ENCODE assay signal across 8 mouse cellular contexts in genomic region chrX:170009801-170010221, GRCm38 (mm10). TPM values are rescaled to one million over a fixed set of nuclear protein-coding genes. Genes with fewer than 3 reads are reported as not detected.
A peak's percentile ranks its signal among the peaks of the same experiment; 100 is the strongest.
DNase-seq lines count a peak whose midpoint lies in the region; ATAC-seq and TF ChIP-seq lines count a peak whose summit lies in the region.
"Not testable (repeated sequence)": the region's sequence is repeated elsewhere in the genome, so short reads cannot be mapped to it uniquely, and the experiment has no call there.

No protein-coding gene starts in this region.

- intact Hi-C loops in left cerebral cortex, postnatal 36 days (cut with DNase I): not testable (repeated sequence)

- H3K9ac ChIP-seq in embryonic facial prominence, embryonic 11.5 days (replicated peaks; ENCODE audit: low read length): peak overlapping the region; percentile 65
- H3K9ac ChIP-seq in intestine, postnatal 0 days (ENCODE audit: low read depth, low read length): peak overlapping the region; percentile 64

- peak overlapping the region; percentile 53 for H3K27ac ChIP-seq in embryonic facial prominence, embryonic 11.5 days (replicated peaks; ENCODE audit: low read depth, low read length)
- peak overlapping the region; percentile 83 for H3K27ac ChIP-seq in intestine, postnatal 0 days (ENCODE audit: low read depth, low read length)
- H3K27ac ChIP-seq in midbrain, embryonic 10.5 days (replicated peaks): peak overlapping the region; percentile 90

- not testable (repeated sequence) for H3K4me1 ChIP-seq in embryonic facial prominence, embryonic 11.5 days (ENCODE audit: control insufficient read depth, insufficient read depth, low read length); intestine, postnatal 0 days (replicated peaks; ENCODE audit: control insufficient read depth, insufficient read depth, low read length)
- H3K4me1 ChIP-seq in midbrain, embryonic 10.5 days: peaks cover 32% of the 10 kb centered on the region

- not testable (repeated sequence) for TF ChIP-seq CTCF in intestine, postnatal 0 days (IDR thresholded peaks at IDR 0.05; ENCODE audit: low read depth)

- DNase-seq in adrenal gland, postnatal 14 days: peak; percentile 99
- peak; percentile 98 for DNase-seq in embryonic facial prominence, embryonic 11.5 days (ENCODE audit: low spot score)
- DNase-seq in left cerebral cortex, postnatal 36 days (ENCODE audit: low spot score in 2 of 2): peak; percentile 100
- peak; percentile 96 for DNase-seq in midbrain, embryonic 10.5 days (ENCODE audit: low spot score)
- DNase-seq in right cerebral cortex, postnatal 4 days: peak; percentile 98
- peak; percentile 100 for DNase-seq in yolk sac, embryonic 10.5 days (ENCODE audit: low spot score)

- H3K4me2 ChIP-seq in embryonic facial prominence, embryonic 11.5 days (ENCODE audit: low read depth, low read length): not testable (repeated sequence)
- H3K4me2 ChIP-seq in intestine, postnatal 0 days (replicated peaks; ENCODE audit: low read depth): peak overlapping the region; percentile 53; the same call in 1 of the 2 replicates

- H3K36me3 ChIP-seq in embryonic facial prominence, embryonic 11.5 days (replicated peaks; ENCODE audit: control insufficient read depth, insufficient read depth, low read depth, low read length); intestine, postnatal 0 days (ENCODE audit: control insufficient read depth, insufficient read depth): not testable (repeated sequence)
- peaks cover 19% of the 10 kb centered on the region for H3K36me3 ChIP-seq in midbrain, embryonic 10.5 days

- H3K27me3 ChIP-seq in embryonic facial prominence, embryonic 11.5 days (ENCODE audit: control insufficient read depth, insufficient read depth, low read length); intestine, postnatal 0 days (replicated peaks; ENCODE audit: control insufficient read depth, insufficient read depth, low read length); midbrain, embryonic 10.5 days (ENCODE audit: low read depth, poor library complexity, severe bottlenecking): not testable (repeated sequence)

- peaks cover 38% of the 10 kb centered on the region for H3K9me3 ChIP-seq in embryonic facial prominence, embryonic 11.5 days (replicated peaks; ENCODE audit: control insufficient read depth, low read length)
- peaks cover 20% of the 10 kb centered on the region for H3K9me3 ChIP-seq in intestine, postnatal 0 days (ENCODE audit: control insufficient read depth)
- H3K9me3 ChIP-seq in midbrain, embryonic 10.5 days (replicated peaks): peaks cover 52% of the 10 kb centered on the region

- H3K4me3 ChIP-seq in embryonic facial prominence, embryonic 11.5 days (ENCODE audit: low read depth, low read length): peak overlapping the region; percentile 61
- H3K4me3 ChIP-seq in intestine, postnatal 0 days (ENCODE audit: low read depth, low read length): peak overlapping the region; percentile 60
- peak overlapping the region; percentile 58 for H3K4me3 ChIP-seq in midbrain, embryonic 10.5 days

- ATAC-seq in embryonic facial prominence, embryonic 11.5 days (replicated peaks; ENCODE audit: insufficient number of reproducible peaks, low FRiP score, low TSS enrichment, low read depth): peak; percentile 97
- ATAC-seq in granulocyte monocyte progenitor cell, adult 5-6 weeks (replicated peaks; ENCODE audit: poor library complexity, severe bottlenecking): peak; percentile 76
- peak; percentile 97 for ATAC-seq in intestine, postnatal 0 days

- 51% methylated on average over 25 of the region's 25 CpGs for WGBS in embryonic facial prominence, embryonic 11.5 days
- WGBS in intestine, postnatal 0 days: 64% methylated on average over 25 of the region's 25 CpGs
- 56% methylated on average over 25 of the region's 25 CpGs for WGBS in midbrain, embryonic 10.5 days

RNA-seq across cellular contexts. Expression of gene Gm21887, which starts 0.4 kb away (rescaled TPM):
- total RNA-seq in adrenal gland, postnatal 14 days (2021): 129 and 342 TPM in 2 replicates
- polyA plus RNA-seq in embryonic facial prominence, embryonic 11.5 days (2014; fragmentation: Nextera tagmentation; extraction: Ambion mirVana): 154 and 162 TPM in 2 replicates
- total RNA-seq in granulocyte monocyte progenitor cell, adult 5-6 weeks (2014; fragmentation: Nextera tagmentation): 36.7 and 87.7 TPM in 2 replicates
- 163 and 210 TPM in 2 replicates for total RNA-seq in granulocyte monocyte progenitor cell, adult 5-6 weeks (2017)
- 46.8 and 66.4 TPM in 2 replicates for polyA plus RNA-seq in intestine, postnatal 0 days (2015; fragmentation: Nextera tagmentation; extraction: Ambion mirVana)
- 100 to 1,000 TPM; 169 to 228 TPM for total RNA-seq in left cerebral cortex, postnatal 36 days (2021)
- 224 and 306 TPM in 2 replicates for polyA plus RNA-seq in midbrain, embryonic 10.5 days (2016; fragmentation: Nextera tagmentation; extraction: Ambion mirVana)

Comparison
In these comparisons a context has a peak if more than half of its experiments do, and no peak if none do; other contexts are left out.
1. Peak in every context shown above with its lines: DNase-seq, ATAC-seq, H3K4me3 ChIP-seq and H3K27ac ChIP-seq.